Mouse (Mus musculus): Measurements from ENCODE around the gene Heatr6. TPM values are rescaled to one million over a fixed set of nuclear protein-coding genes. Genes with fewer than 3 reads are reported as not detected.

The Heatr6 gene
- total and polyA plus RNA-seq, 3 experiments, result 17.4 to 24.4 (median 17.6) TPM

GRCm38 (mm10) chr11:83746152-83746551 is 7.3 kb upstream of the Heatr6 start:
- Histone ChIP-seq H3K4me2 (ENCODE audit: insufficient read depth, low read depth, poor library complexity, severe bottlenecking) (0 out of 2 replicates have a peak overlapping the region, but pooled peaks have one; percentile 0), H3K79me2 (replicated peaks; ENCODE audit: control insufficient read depth, extremely low read depth, insufficient read depth, poor library complexity, severe bottlenecking) (no peaks in the 10 kb centered on the region), H3K36me3 (replicated peaks in 1 of 2; ENCODE audit: control insufficient read depth in 1 of 2, insufficient read depth in 1 of 2, low read length in 1 of 2) (no peaks in the 10 kb centered on the region), H3K4me3 (replicated peaks in 1 of 3; ENCODE audit: low read depth in 2 of 3, low read length in 2 of 3, poor library complexity in 1 of 3) (no peak overlapping the region), H3K9ac (ENCODE audit: insufficient read depth, low read depth) (no peak overlapping the region), H3K9me3 (replicated peaks; ENCODE audit: low read length) (no peaks in the 10 kb centered on the region), H3K27me3 (replicated peaks) (peaks cover 15% of the 10 kb centered on the region), H3K4me1 (ENCODE audit: control insufficient read depth in 1 of 2, insufficient read depth in 2 of 2) (peaks cover 30 to 62% of the 10 kb centered on the region in 2 experiments), H3K27ac (ENCODE audit: insufficient read depth, low read depth) (no peak overlapping the region)
- in situ Hi-C loops (cut with MboI; ENCODE audit: low pct_ligation_motif_present, low pct_unique_long_range_greater_than_20kb, low sequenced_read_pairs), result loop anchor here (10.0 kb wide), 1 partner anchor 181 kb away; no protein-coding TSS in a partner anchor
- dilution Hi-C loops (cut with MboI; ENCODE audit: extremely low pct_ligation_motif_present, extremely low pct_unique_long_range_greater_than_20kb, low sequenced_read_pairs), result no loop called here
- DNase-seq (ENCODE audit: extremely low read depth), result peak; percentile 97
- TF ChIP-seq USF2 (conservative IDR thresholded peaks at IDR 0.05; ENCODE audit: low read depth, low read length) (no peak), BHLHE40 (IDR thresholded peaks at IDR 0.05; ENCODE audit: low read depth, low read length) (peak; percentile 97), MAZ (IDR thresholded peaks at IDR 0.05; ENCODE audit: low read depth, low read length) (peak; percentile 70), POLR2A (IDR thresholded peaks at IDR 0.05; ENCODE audit: low read depth, low read length) (no peak), POLR2AphosphoS2 (IDR thresholded peaks at IDR 0.05; ENCODE audit: low read depth, low read length) (no peak), RAD21 (IDR thresholded peaks at IDR 0.05; ENCODE audit: low read depth, low read length) (no peak; the same call in 1 of the 2 replicates), USF1 (IDR thresholded peaks at IDR 0.05; ENCODE audit: low read depth, low read length) (no peak), IRF4 (IDR thresholded peaks at IDR 0.05; ENCODE audit: low read depth, low read length) (peak; percentile 95), ZMIZ1 (IDR thresholded peaks at IDR 0.05; ENCODE audit: low read depth, low read length) (no peak), JUND (conservative IDR thresholded peaks at IDR 0.05; ENCODE audit: low read depth, low read length) (peak; percentile 67), MAFK (IDR thresholded peaks at IDR 0.05; ENCODE audit: insufficient replicate concordance, low read length) (peak; percentile 77), CTCF (conservative IDR thresholded peaks at IDR 0.05 in 1 of 2, IDR thresholded peaks at IDR 0.05 in 1 of 2; ENCODE audit: low read depth in 2 of 2, low read length in 2 of 2) (no peak), RCOR1 (conservative IDR thresholded peaks at IDR 0.05; ENCODE audit: low read depth, low read length) (peak; percentile 95; the same call in 1 of the 2 replicates), CHD2 (IDR thresholded peaks at IDR 0.05; ENCODE audit: low read length) (peak; percentile 87), ZNF384 (IDR thresholded peaks at IDR 0.05; ENCODE audit: low read depth, low read length) (no peak), PAX5 (IDR thresholded peaks at IDR 0.05; ENCODE audit: low read length) (no peak), E2F4 (IDR thresholded peaks at IDR 0.05; ENCODE audit: insufficient replicate concordance, low read depth, low read length) (no peak), SIN3A (IDR thresholded peaks at IDR 0.05; ENCODE audit: low read length) (peak; percentile 94), EP300 (IDR thresholded peaks at IDR 0.05; ENCODE audit: low read length) (peak; percentile 94), CHD1 (IDR thresholded peaks at IDR 0.05; ENCODE audit: low read depth, low read length) (no peak), NRF1 (IDR thresholded peaks at IDR 0.05; ENCODE audit: low read depth, low read length) (no peak), JUN (IDR thresholded peaks at IDR 0.05; ENCODE audit: insufficient read depth, low read depth, low read length) (peak; percentile 52), MAX (IDR thresholded peaks at IDR 0.05; ENCODE audit: low read length) (peak; percentile 69), ZC3H11A (IDR thresholded peaks at IDR 0.05; ENCODE audit: low read depth, low read length) (no peak), NELFE (IDR thresholded peaks at IDR 0.05; ENCODE audit: low read depth, low read length) (peak; percentile 44; the same call in 1 of the 2 replicates), TCF12 (IDR thresholded peaks at IDR 0.05; ENCODE audit: low read depth, low read length) (peak; percentile 99), MEF2A (IDR thresholded peaks at IDR 0.05; ENCODE audit: borderline replicate concordance, low read depth, low read length) (peak; percentile 92), ZKSCAN1 (IDR thresholded peaks at IDR 0.05; ENCODE audit: borderline replicate concordance, low read depth, low read length) (no peak), TBP (conservative IDR thresholded peaks at IDR 0.05; ENCODE audit: low read depth, low read length) (no peak), SMC3 (IDR thresholded peaks at IDR 0.05; ENCODE audit: low read depth, low read length) (no peak; the same call in 1 of the 2 replicates), HCFC1 (IDR thresholded peaks at IDR 0.05; ENCODE audit: low read depth, low read length) (no peak), GABPA (IDR thresholded peaks at IDR 0.05; ENCODE audit: insufficient replicate concordance, low read depth, low read length) (no peak), MYC (IDR thresholded peaks at IDR 0.05; ENCODE audit: low read depth, low read length) (peak; percentile 56; the same call in 1 of the 2 replicates), KAT2A (IDR thresholded peaks at IDR 0.05; ENCODE audit: insufficient replicate concordance, low read length) (no peak), ELF1 (IDR thresholded peaks at IDR 0.05; ENCODE audit: low read depth, low read length) (peak; percentile 35; the same call in 1 of the 2 replicates), UBTF (IDR thresholded peaks at IDR 0.05; ENCODE audit: low read depth, low read length) (no peak), ETS1 (conservative IDR thresholded peaks at IDR 0.05; ENCODE audit: low read depth, low read length) (peak; percentile 97), MXI1 (IDR thresholded peaks at IDR 0.05; ENCODE audit: low read depth, low read length) (no peak; the same call in 1 of the 2 replicates)
